Mouse (Mus musculus) neural tube, embryonic 13.5 days (tissue): ENCODE results near the gene Slc7a4. TPM values are rescaled to one million over a fixed set of nuclear protein-coding genes. Genes with fewer than 3 reads are reported as not detected.
"Not testable (repeated sequence)": the region's sequence is repeated elsewhere in the genome, so short reads cannot be mapped to it uniquely, and the experiment has no call there.

ENCODE experiments used
- ATAC-seq: fragments of 200-750 bp; cut with Nextera tagmentation; 2 replicates; pipeline ENCODE4 v1.8.0; 2017; ENCODE audit warnings: low read depth, mild to moderate bottlenecking, moderate TSS enrichment, moderate library complexity
- H3K27ac ChIP-seq: fragments of 300-500 bp; sonication (generic); replicated peaks from 2 replicates; pipeline ENCODE4 v1.5.1; 2015; ENCODE audit warnings: moderate library complexity, mild to moderate bottlenecking, inconsistent platforms
- H3K27me3 ChIP-seq: fragments of 300-500 bp; sonication (generic); 2 replicates; pipeline ENCODE4 v1.6.1; 2015; ENCODE audit warnings: mild to moderate bottlenecking, inconsistent platforms
- H3K36me3 ChIP-seq: fragments of 300-500 bp; sonication (generic); 2 replicates; pipeline ENCODE4 v1.6.1; 2015; ENCODE audit warnings: mild to moderate bottlenecking, inconsistent platforms
- H3K4me1 ChIP-seq: fragments of 300-500 bp; sonication (generic); replicated peaks from 2 replicates; pipeline ENCODE4 v1.6.1; 2015; ENCODE audit warnings: inconsistent platforms
- H3K4me2 ChIP-seq: fragments of 300-500 bp; sonication (generic); 2 replicates; pipeline ENCODE4 v1.6.1; 2015; ENCODE audit warnings: inconsistent platforms, mild to moderate bottlenecking, moderate library complexity
- H3K4me3 ChIP-seq: fragments of 300-500 bp; sonication (generic); 2 replicates; pipeline ENCODE4 v1.5.1; 2015; ENCODE audit warnings: mild to moderate bottlenecking, inconsistent platforms
- H3K9ac ChIP-seq: fragments of 300-500 bp; sonication (generic); 2 replicates; pipeline ENCODE4 v1.6.1; 2015; ENCODE audit warnings: moderate library complexity, mild to moderate bottlenecking, inconsistent platforms
- H3K9me3 ChIP-seq: fragments of 300-500 bp; sonication (generic); 2 replicates; pipeline ENCODE4 v1.6.1; 2016; ENCODE audit warnings: inconsistent platforms
- WGBS: fragments of 180-500 bp; shearing (Covaris S2); methylation state at CpG from one replicate; pipeline ENCODE4 v1.1.7; 2015; 5-methylcytosine and 5-hydroxymethylcytosine counted together
- polyA plus RNA-seq: library from polyadenylated mRNA; unstranded; fragments of >200 nt; fragmentation: Nextera tagmentation; extraction: Ambion mirVana; gene quantifications from 2 replicates; pipeline ENCODE4 v1.2.1, GENCODE M21; 2015

Gene Slc7a4
- polyA plus RNA-seq, 1 experiment from 2014 or later, result 20.1 TPM

DNA sequence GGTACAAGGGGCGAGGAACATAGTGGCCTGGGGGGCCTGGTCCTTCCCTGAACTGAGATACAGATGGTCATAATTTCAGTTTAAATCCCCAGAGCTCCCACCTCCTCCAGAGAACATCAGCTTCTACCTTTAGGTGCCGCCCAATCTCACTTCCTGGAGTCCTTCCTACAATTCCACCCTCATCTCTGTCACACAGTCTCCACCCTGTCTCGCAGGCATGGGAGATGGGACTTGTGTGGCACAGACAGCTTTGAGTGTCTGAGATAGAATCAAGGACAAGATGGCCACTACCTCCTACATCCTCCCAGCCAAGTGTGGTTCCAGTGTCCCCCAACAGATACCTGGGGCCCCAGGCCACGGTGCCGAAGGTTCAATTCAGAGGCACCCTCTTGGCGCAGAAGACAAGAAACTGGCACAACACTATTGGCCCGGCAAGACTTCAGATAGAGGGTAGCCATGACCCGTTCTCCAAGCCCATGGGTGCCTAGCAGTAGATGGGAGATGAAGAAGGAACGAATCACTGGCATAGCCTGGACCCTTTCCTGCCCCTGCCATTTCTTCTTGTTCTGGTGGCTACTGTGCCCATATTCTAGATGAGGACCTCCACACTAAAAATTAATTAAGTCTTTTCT lies 23.5 kb downstream of the Slc7a4 start:
- H3K4me2 ChIP-seq, result peak overlapping the region; percentile 1; the same call in 1 of the 2 replicates
- H3K4me1 ChIP-seq, result peaks cover 37% of the 10 kb centered on the region
- H3K27me3 ChIP-seq, result peaks cover 40% of the 10 kb centered on the region
- no peak overlapping the region for H3K27ac ChIP-seq
- H3K9me3 ChIP-seq, result no peaks in the 10 kb centered on the region
- no peak overlapping the region for H3K4me3 ChIP-seq
- ATAC-seq, result no peak
- 72% methylated on average over 9 of the region's 9 CpGs for WGBS
- H3K36me3 ChIP-seq, result no peaks in the 10 kb centered on the region
- H3K9ac ChIP-seq, result no peak overlapping the region

DNA sequence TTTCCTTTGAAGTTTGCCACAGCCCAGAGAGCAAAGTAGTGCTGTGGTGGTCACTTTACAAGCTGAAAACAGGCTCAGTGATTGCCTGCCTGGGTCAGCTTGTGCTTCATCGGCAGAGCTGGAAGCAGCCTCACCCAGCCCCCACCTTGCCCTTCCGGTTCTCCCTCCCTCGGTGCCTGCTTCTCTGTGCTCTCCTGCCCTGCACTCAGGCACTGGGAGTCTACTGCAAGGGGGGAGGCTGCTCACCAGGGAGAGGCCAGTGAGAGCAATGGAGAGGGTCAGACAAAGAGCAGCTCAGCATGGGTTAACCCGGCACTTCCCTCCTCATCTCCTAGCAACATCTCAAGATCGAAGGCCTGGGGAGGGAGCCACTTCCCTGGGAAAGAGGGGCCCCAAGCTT lies 24.2 kb downstream of the Slc7a4 start:
- Histone ChIP-seq H3K27me3 (peaks cover 39% of the 10 kb centered on the region), H3K9ac (no peak overlapping the region), H3K4me2 (peak overlapping the region; percentile 23), H3K9me3 (no peaks in the 10 kb centered on the region), H3K27ac (0 out of 2 replicates have a peak overlapping the region, but pooled peaks have one; percentile 6), H3K4me1 (peaks cover 44% of the 10 kb centered on the region), H3K4me3 (no peak overlapping the region), H3K36me3 (no peaks in the 10 kb centered on the region)
- no peak for ATAC-seq
- WGBS, result 2% methylated on average over 5 of the region's 5 CpGs

DNA sequence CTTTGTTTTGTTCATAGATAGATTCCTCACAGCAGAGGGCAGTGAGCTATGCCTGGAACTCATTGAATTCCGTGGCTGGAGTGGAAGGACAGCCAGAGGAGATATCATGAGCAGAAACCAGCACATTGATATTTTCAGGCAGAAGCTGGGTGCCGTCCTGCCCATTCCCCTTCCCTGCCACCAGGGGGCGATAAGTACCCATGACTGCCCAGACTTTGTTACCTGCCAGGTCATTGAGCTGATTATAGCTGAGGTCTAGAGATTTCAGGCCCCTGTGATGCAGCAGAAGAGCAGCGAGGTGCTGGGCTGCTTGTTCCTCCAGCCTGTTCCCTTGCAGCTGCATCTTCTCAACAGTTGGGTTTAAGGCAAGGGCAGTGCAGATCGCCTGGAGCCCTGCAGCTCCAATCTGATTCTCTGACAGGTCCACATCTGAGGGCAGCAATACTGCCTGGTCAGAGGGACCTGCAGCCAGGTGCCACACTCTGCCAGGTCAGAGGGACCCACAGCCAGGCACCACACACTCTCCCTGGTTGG lies 25.0 kb downstream of the Slc7a4 start:
- peak overlapping the region; percentile 9; the same call in 1 of the 2 replicates for H3K9ac ChIP-seq
- ATAC-seq, result peak; percentile 24; the same call in 1 of the 2 replicates

DNA sequence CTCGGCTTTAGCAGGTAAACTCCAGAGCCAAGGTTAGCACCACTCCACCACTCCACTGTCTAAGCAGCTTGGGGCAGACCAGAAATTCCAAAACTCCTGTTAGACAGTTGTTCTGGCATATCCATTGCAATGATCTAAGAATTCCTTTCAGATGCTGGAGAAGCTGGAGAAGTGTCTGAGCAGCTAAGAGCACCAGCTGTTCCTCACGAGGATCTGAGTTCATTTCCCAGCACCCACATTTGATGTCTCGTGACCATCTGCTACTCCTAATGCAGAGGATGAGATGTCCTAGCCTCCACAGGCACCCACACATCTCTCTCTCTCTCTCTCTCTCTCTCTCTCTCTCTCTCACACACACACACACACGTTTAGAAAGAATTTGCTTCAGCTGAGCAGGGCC lies 26.1 kb downstream of the Slc7a4 start:
- no peak overlapping the region for H3K4me2 ChIP-seq
- H3K27me3 ChIP-seq, result peaks cover 22% of the 10 kb centered on the region
- no peak overlapping the region for H3K9ac ChIP-seq
- H3K4me3 ChIP-seq, result no peak overlapping the region
- H3K9me3 ChIP-seq, result no peaks in the 10 kb centered on the region
- no peak for ATAC-seq
- no peak overlapping the region for H3K27ac ChIP-seq
- H3K36me3 ChIP-seq, result no peaks in the 10 kb centered on the region
- 71% methylated on average over 4 of the region's 4 CpGs for WGBS
- H3K4me1 ChIP-seq, result peaks cover 44% of the 10 kb centered on the region

More for the DNA sequence above, 25.0 kb downstream of the Slc7a4 start:
- no peak overlapping the region for H3K27ac ChIP-seq
- no peak overlapping the region for H3K4me3 ChIP-seq
- 5% methylated on average over 5 of the region's 5 CpGs for whole genome bisulfite sequencing
- no peaks in the 10 kb centered on the region for H3K36me3 ChIP-seq
- peaks cover 31% of the 10 kb centered on the region for H3K27me3 ChIP-seq
- H3K9me3 ChIP-seq, result no peaks in the 10 kb centered on the region
- peaks cover 47% of the 10 kb centered on the region for H3K4me1 ChIP-seq
- H3K4me2 ChIP-seq, result peak overlapping the region; percentile 23; the same call in 1 of the 2 replicates

DNA sequence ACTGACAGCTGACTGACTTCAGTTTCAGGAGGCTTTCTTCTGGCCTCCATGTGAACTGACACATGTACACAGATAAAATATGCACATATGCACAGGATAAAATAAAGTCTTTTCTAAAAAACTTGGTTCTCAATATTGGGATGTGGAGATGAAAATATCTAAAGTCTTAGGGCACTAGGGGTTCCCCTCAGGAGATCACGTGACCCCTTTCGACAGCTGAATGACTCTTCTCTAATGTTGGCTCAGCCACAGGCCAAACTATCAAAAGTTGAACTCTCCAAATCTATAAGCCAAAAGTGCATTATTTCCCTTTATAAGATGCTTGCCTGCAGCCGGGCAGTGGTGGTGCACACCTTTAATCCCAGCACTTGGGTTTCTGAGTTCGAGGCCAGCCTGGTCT lies 26.8 kb downstream of the Slc7a4 start:
- Histone ChIP-seq H3K4me3 (no peak overlapping the region), H3K27me3 (peaks cover 16% of the 10 kb centered on the region), H3K36me3 (no peaks in the 10 kb centered on the region), H3K4me1 (peaks cover 37% of the 10 kb centered on the region), H3K9me3 (no peaks in the 10 kb centered on the region), H3K27ac (no peak overlapping the region), H3K9ac (no peak overlapping the region), H3K4me2 (no peak overlapping the region)
- WGBS, result 88% methylated on average over 4 of the region's 4 CpGs
- no peak for ATAC-seq

DNA sequence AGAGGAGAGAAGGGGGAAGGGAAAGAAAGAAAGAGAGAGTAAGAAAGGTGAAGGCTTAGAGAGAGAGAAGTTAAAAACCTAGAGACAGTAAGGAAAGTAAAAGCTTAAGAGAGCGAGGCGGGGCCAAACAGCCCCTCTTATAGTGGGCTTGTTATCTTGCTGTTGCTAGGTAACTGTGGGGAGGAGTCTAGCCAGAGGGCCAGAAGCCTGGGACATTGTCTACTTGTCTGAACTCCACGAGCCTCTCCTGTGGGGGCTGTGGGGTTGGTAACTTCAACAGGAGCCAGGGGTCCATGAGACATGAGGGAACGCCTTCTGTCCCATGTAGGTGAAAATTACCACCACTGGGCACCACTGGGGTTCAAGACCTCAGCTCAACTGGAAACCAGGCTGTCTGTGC lies 28.3 kb downstream of the Slc7a4 start:
- not testable (repeated sequence) for H3K9me3 ChIP-seq, H3K4me3 ChIP-seq, H3K27me3 ChIP-seq, H3K36me3 ChIP-seq
- peak overlapping the region; percentile 73 for H3K27ac ChIP-seq
- 0 out of 2 replicates have a peak, but pooled peaks have one; percentile 41 for ATAC-seq
- peak overlapping the region; percentile 42; the same call in 1 of the 2 replicates for H3K9ac ChIP-seq
- 12% methylated on average over 4 of the region's 4 CpGs for WGBS
- H3K4me1 ChIP-seq, result peaks cover 32% of the 10 kb centered on the region
- peak overlapping the region; percentile 50 for H3K4me2 ChIP-seq

DNA sequence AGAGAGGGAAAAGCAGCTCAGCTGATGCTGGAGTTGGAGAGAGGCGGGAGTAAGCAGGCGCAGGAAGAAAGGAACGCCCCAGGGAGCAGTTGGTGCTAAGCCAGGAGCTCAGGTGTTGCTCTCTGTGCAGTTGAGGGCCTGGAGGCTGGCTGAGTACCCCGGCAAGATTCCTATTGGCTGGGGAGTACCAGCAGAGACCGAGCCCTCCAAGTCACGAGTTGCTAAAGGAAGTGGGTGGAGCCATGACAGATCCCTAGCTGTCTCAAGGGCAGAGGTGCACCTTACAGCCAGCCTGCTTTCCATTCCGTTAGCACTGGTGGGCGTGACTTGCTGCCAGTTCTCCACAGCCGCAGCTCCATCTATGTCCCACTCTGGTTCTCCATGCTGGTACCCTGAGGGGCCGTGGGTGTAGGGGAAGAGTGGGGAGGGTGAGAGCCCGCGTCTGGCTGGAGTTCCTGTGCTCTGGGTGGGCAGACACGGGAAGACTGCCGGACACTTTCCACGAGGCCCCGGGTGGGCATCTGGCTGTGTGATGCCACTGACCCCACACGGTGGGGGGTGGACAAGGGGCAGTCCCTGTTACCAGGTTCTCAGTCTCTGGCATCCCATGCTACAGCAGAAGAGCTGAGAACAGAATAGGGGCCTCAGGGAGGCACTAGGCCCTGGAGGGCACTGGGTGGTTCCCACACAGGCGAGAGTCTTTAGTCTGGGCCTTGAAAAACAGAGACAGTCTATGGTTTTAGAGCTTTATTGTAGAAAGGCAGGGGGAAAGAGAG lies 28.9 kb downstream of the Slc7a4 start:
- H3K4me3 ChIP-seq, result peak overlapping the region; percentile 19
- H3K9me3 ChIP-seq, result no peaks in the 10 kb centered on the region
- 5% methylated on average over 18 of the region's 18 CpGs for WGBS
- H3K27me3 ChIP-seq, result no peaks in the 10 kb centered on the region
- H3K27ac ChIP-seq, result peak overlapping the region; percentile 73
- peaks cover 29% of the 10 kb centered on the region for H3K4me1 ChIP-seq
- peak overlapping the region; percentile 42; the same call in 1 of the 2 replicates for H3K9ac ChIP-seq
- H3K4me2 ChIP-seq, result peak overlapping the region; percentile 50
- peak; percentile 79 for ATAC-seq
- H3K36me3 ChIP-seq, result no peaks in the 10 kb centered on the region

DNA sequence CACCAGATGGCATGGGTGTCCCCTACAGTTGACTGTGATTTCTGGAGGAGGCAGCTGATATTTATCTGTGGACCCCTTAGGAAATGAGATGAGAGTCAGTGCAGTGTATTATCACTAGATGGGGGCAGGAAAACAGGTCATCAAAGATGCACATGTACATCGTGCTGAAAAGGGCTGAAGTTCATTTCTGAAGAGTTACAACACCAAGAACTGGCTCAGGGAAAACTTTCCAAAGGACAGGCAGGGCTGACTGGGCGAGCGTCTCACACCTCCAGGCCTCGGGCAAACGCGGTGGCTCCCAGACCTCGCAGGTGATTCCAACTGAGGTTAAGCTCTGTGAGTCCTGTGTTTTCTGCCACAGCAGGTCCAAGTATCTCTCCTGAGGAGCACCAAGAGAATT lies 30.2 kb downstream of the Slc7a4 start:
- peaks cover 18% of the 10 kb centered on the region for H3K4me1 ChIP-seq
- H3K4me3 ChIP-seq, result no peak overlapping the region
- ATAC-seq, result no peak
- H3K36me3 ChIP-seq, result no peaks in the 10 kb centered on the region
- 90% methylated on average over 7 of the region's 7 CpGs for whole genome bisulfite sequencing
- H3K9me3 ChIP-seq, result no peaks in the 10 kb centered on the region
- no peak overlapping the region for H3K4me2 ChIP-seq
- no peak overlapping the region for H3K27ac ChIP-seq
- H3K27me3 ChIP-seq, result no peaks in the 10 kb centered on the region
- no peak overlapping the region for H3K9ac ChIP-seq

DNA sequence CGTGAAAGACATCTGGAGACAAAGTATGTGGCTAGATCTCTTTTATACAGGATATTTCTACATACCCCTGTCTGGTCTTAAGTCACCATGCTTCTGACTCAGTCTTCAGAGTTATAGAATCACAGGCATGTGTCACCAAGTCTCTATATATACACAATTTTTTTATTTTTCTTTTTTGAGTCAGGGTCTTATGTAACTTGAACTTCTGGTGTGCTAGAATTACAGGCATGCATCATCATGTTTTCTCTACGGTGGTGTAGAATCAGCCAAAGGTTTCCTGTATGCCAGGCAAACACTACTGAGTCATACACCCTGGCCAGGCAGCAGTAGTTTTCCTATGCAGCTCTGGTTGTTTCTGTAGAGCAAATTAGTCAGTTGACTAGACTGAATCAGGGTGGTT lies 40.4 kb downstream of the Slc7a4 start:
- 81% methylated on average over 2 of the region's 2 CpGs for WGBS

DNA sequence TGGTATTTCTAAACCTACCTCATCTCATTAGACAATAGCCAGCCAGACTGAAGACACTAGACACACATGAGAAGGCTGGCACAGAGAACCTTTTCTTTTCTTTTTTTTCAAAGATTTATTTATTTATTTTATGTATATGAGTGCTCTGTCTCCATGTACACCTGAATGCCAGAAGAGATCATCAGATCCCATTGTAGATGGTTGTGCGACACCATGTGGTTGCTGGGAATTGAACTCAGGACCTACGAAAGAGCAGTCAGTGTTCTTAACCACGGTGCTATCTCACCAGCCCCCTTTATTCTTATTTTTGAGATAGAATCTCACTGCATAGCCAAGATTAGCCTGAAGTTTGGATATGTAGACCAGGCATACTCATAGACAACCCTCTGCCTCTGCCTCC lies 46.4 kb downstream of the Slc7a4 start:
- H3K4me2 ChIP-seq, result no peak overlapping the region
- H3K36me3 ChIP-seq, result no peaks in the 10 kb centered on the region
- ATAC-seq, result no peak
- 0 out of 2 replicates have a peak, but pooled peaks cover 3% of the 10 kb centered on the region for H3K27me3 ChIP-seq
- no peaks in the 10 kb centered on the region for H3K9me3 ChIP-seq
- no peak overlapping the region for H3K27ac ChIP-seq
- no peak overlapping the region for H3K9ac ChIP-seq
- no peak overlapping the region for H3K4me3 ChIP-seq
- H3K4me1 ChIP-seq, result peaks cover 7% of the 10 kb centered on the region
- 90% methylated on average over 3 of the region's 3 CpGs for WGBS

More for the DNA sequence above, 40.4 kb downstream of the Slc7a4 start:
- H3K4me2 ChIP-seq, result no peak overlapping the region
- H3K27ac ChIP-seq, result no peak overlapping the region
- H3K9ac ChIP-seq, result no peak overlapping the region
- H3K4me1 ChIP-seq, result no peaks in the 10 kb centered on the region
- no peaks in the 10 kb centered on the region for H3K36me3 ChIP-seq
- no peak for ATAC-seq
- H3K9me3 ChIP-seq, result no peaks in the 10 kb centered on the region
- no peak overlapping the region for H3K4me3 ChIP-seq
- H3K27me3 ChIP-seq, result peaks cover 3% of the 10 kb centered on the region; the same call in 1 of the 2 replicates

DNA sequence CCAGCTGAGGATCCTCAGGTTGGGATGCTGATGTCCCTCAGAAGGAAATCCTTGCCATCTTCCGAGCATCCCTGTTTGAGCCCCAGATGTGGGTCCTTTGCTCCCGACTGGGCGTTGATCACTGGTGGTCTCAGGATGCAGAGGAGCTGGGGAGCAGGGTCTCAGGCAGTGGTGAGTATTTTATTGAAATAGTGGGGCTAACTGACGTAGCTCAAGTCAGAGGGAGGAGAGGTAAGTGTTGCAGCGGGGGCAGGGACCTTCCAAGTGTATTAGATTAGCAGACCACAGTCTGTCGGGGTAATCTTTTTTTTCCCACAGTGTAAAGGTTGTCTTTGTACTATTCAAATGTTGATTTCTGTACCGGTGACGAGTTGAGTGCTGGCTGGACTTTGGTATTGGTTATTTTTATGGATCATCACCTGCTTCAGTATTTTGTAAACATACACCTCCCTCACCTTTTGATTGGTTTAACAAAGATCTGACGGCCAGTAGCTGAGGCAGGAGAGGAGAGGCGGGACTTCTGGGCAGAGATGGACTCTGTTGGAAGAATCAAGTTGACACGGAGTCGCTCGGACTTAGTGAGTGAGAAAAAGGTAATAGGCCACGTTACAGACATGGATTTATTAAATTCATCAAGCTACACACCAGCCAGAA lies 50.2 kb downstream of the Slc7a4 start:
- ATAC-seq, result no peak
- Histone ChIP-seq H3K4me1 (peaks cover 27% of the 10 kb centered on the region), H3K9me3 (no peaks in the 10 kb centered on the region), H3K9ac (no peak overlapping the region), H3K27me3 (no peaks in the 10 kb centered on the region), H3K4me3 (no peak overlapping the region), H3K4me2 (no peak overlapping the region), H3K36me3 (peaks cover 13% of the 10 kb centered on the region), H3K27ac (no peak overlapping the region)
- WGBS, result 78% methylated on average over 14 of the region's 14 CpGs

DNA sequence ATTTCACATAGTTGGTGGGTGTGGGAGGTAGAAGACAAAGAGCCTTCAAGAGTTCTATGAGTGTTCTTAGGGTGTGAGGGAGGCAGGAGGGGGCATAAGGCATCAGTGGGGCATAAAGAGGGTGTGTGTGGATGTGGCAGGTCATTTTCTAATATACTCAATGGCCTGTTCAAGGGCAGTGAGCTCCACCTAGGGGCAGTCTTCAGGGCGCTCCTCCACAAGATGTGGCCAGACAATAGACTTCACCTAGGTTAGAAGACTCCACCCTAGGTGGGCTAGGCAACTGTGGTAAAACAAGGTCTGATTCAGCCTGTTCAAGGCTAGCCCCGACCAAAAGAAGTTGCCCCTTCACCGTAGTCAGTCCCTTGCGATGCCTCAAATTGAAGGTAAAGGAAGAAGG lies 50.7 kb downstream of the Slc7a4 start:
- Histone ChIP-seq H3K36me3 (peaks cover 18% of the 10 kb centered on the region), H3K9ac (no peak overlapping the region), H3K27ac (no peak overlapping the region), H3K4me1 (peaks cover 27% of the 10 kb centered on the region), H3K27me3 (no peaks in the 10 kb centered on the region), H3K9me3 (no peaks in the 10 kb centered on the region), H3K4me2 (peak overlapping the region; percentile 96), H3K4me3 (no peak overlapping the region)
- 66% methylated on average over 4 of the region's 4 CpGs for WGBS
- ATAC-seq, result no peak
